Mouse (Mus musculus) limb, embryonic 10.5 days (tissue): ENCODE measurements around the gene Mob3a. TPM values are rescaled to one million over a fixed set of nuclear protein-coding genes. Genes with fewer than 3 reads are reported as not detected.

ENCODE experiments used
- DNase-seq: peaks from one replicate; pipeline ENCODE4 v3.0.0-alpha.2; 2017; ENCODE audit warnings: low spot score
- H3K27ac ChIP-seq: fragments of 300-500 bp; sonication (generic); 2 replicates; pipeline ENCODE4 v1.5.1; 2016; ENCODE audit warnings: mild to moderate bottlenecking
- H3K27me3 ChIP-seq: fragments of 300-500 bp; sonication (generic); 2 replicates; pipeline ENCODE4 v1.6.1; 2016; ENCODE audit warnings: low read depth, mild to moderate bottlenecking; ENCODE audit not compliant: poor library complexity, severe bottlenecking
- H3K36me3 ChIP-seq: fragments of 300-500 bp; sonication (generic); 2 replicates; pipeline ENCODE4 v1.6.1; 2016; ENCODE audit warnings: mild to moderate bottlenecking, moderate library complexity
- H3K4me1 ChIP-seq: fragments of 300-500 bp; sonication (generic); 2 replicates; pipeline ENCODE4 v1.6.1; 2016
- H3K4me3 ChIP-seq: fragments of 300-500 bp; sonication (generic); 2 replicates; pipeline ENCODE4 v1.5.1; 2016; ENCODE audit warnings: mild to moderate bottlenecking, moderate library complexity
- H3K9me3 ChIP-seq: fragments of 300-500 bp; sonication (generic); replicated peaks from 2 replicates; pipeline ENCODE4 v1.6.1; 2016; ENCODE audit warnings: mild to moderate bottlenecking
- WGBS: fragments of 180-500 bp; shearing (Covaris S2); methylation state at CpG from one replicate; pipeline ENCODE4 v1.1.7; 2016; 5-methylcytosine and 5-hydroxymethylcytosine counted together
- polyA plus RNA-seq: library from polyadenylated mRNA; unstranded; fragments of >200 nt; fragmentation: Nextera tagmentation; extraction: Ambion mirVana; gene quantifications from 2 replicates; pipeline ENCODE4 v1.2.1, GENCODE M21; 2016

Mob3a gene
- polyA plus RNA-seq, 1 experiment from 2014 or later: 54.7 TPM

- Histone ChIP-seq H3K4me1 (peaks cover 11% of the 10 kb centered on the region; the same call in 1 of the 2 replicates), H3K4me3 (no peak overlapping the region), H3K27ac (no peak overlapping the region), H3K9me3 (no peaks in the 10 kb centered on the region), H3K27me3 (no peaks in the 10 kb centered on the region), H3K36me3 (peaks cover 85% of the 10 kb centered on the region)
- DNase-seq: no peak
- WGBS: 94% methylated on average over 10 of the region's 10 CpGs
Measured at GRCm38 (mm10) chr10:80646936-80647335, 54.8 kb downstream of the Mob3a start.

GRCm38 (mm10) chr10:80635345-80635744, 66.4 kb downstream of the Mob3a start:
- Histone ChIP-seq H3K4me1 (no peaks in the 10 kb centered on the region), H3K9me3 (no peaks in the 10 kb centered on the region), H3K27me3 (no peaks in the 10 kb centered on the region), H3K4me3 (no peak overlapping the region), H3K36me3 (peaks cover 99% of the 10 kb centered on the region), H3K27ac (no peak overlapping the region)
- 83% methylated on average over 6 of the region's 6 CpGs for WGBS
- DNase-seq: no peak

Other genes starting within 250 kb of the Mob3a start
- not detected in 2 replicates for gene Onecut3, start 207.1 kb downstream of the Mob3a start, polyA plus RNA-seq
- 0.26 and 0.53 TPM in 2 replicates for gene Atp8b3, start 162.9 kb downstream of the Mob3a start, polyA plus RNA-seq
- 40.8 and 42.6 TPM in 2 replicates for gene Rexo1, start 140.4 kb downstream of the Mob3a start, polyA plus RNA-seq
- 8.7 and 11.3 TPM in 2 replicates for gene Klf16, start 124.7 kb downstream of the Mob3a start, polyA plus RNA-seq
- gene Abhd17a, start 111.6 kb downstream of the Mob3a start, polyA plus RNA-seq: 104 and 108 TPM in 2 replicates
- 87.8 and 92.2 TPM in 2 replicates for gene Scamp4, start 99.1 kb downstream of the Mob3a start, polyA plus RNA-seq
- gene Adat3, start 99.1 kb downstream of the Mob3a start, polyA plus RNA-seq: 11.1 and 13.4 TPM in 2 replicates
- 5.1 and 5.2 TPM in 2 replicates for gene Gm49322, start 96.0 kb downstream of the Mob3a start, polyA plus RNA-seq
- 237 and 255 TPM in 2 replicates for gene Csnk1g2, start 79.1 kb downstream of the Mob3a start, polyA plus RNA-seq
- gene Btbd2, start 44.9 kb downstream of the Mob3a start, polyA plus RNA-seq: 84.9 and 98.6 TPM in 2 replicates
- 137 and 153 TPM in 2 replicates for gene Mknk2, start 23.9 kb downstream of the Mob3a start, polyA plus RNA-seq
- gene Izumo4, start 207 bp upstream of the Mob3a start, polyA plus RNA-seq: 8.6 and 10.8 TPM in 2 replicates
- 54.6 and 60.6 TPM in 2 replicates for gene Ap3d1, start 40.3 kb upstream of the Mob3a start, polyA plus RNA-seq
- gene Dot1l, start 53.2 kb upstream of the Mob3a start, polyA plus RNA-seq: 26.4 and 28.3 TPM in 2 replicates
- 113 and 121 TPM in 2 replicates for gene Sf3a2, start 96.2 kb upstream of the Mob3a start, polyA plus RNA-seq
- 168 and 204 TPM in 2 replicates for gene Plekhj1, start 96.6 kb upstream of the Mob3a start, polyA plus RNA-seq
- gene Amh, start 103.3 kb upstream of the Mob3a start, polyA plus RNA-seq: 0.09 TPM in 1 of 2 replicates, not detected in the other
- 0.74 and 0.80 TPM in 2 replicates for gene Jsrp1, start 111.5 kb upstream of the Mob3a start, polyA plus RNA-seq
- 2,414 and 2,486 TPM in 2 replicates for gene Oaz1, start 124.7 kb upstream of the Mob3a start, polyA plus RNA-seq
- 0.44 and 0.60 TPM in 2 replicates for gene Lingo3, start 142.1 kb upstream of the Mob3a start, polyA plus RNA-seq
- gene Lsm7, start 153.2 kb upstream of the Mob3a start, polyA plus RNA-seq: 358 and 440 TPM in 2 replicates
- 44.9 and 48.5 TPM in 2 replicates for gene Sppl2b, start 153.3 kb upstream of the Mob3a start, polyA plus RNA-seq
- 0.04 TPM in 2 replicates for gene Tmprss9, start 169.9 kb upstream of the Mob3a start, polyA plus RNA-seq
- 342 and 401 TPM in 2 replicates for gene Timm13, start 199.0 kb upstream of the Mob3a start, polyA plus RNA-seq
- gene Lmnb2, start 216.3 kb upstream of the Mob3a start, polyA plus RNA-seq: 85.0 and 85.4 TPM in 2 replicates
- gene Gadd45b, start 228.1 kb upstream of the Mob3a start, polyA plus RNA-seq: 4.5 and 9.8 TPM in 2 replicates